Mouse (Mus musculus) midbrain, embryonic 15.5 days (tissue): ENCODE data around the gene Zfp553. TPM values are rescaled to one million over a fixed set of nuclear protein-coding genes. Genes with fewer than 3 reads are reported as not detected.

Experiments used
- ATAC-seq: fragments of 200-750 bp; cut with Nextera tagmentation; replicated peaks from 2 replicates; pipeline ENCODE4 v1.8.0; 2017; ENCODE audit warnings: moderate TSS enrichment
- H3K27ac ChIP-seq: fragments of 300-500 bp; sonication (generic); 2 replicates; pipeline ENCODE4 v1.5.1; 2015; ENCODE audit warnings: mild to moderate bottlenecking, inconsistent platforms
- H3K27me3 ChIP-seq: fragments of 300-500 bp; sonication (generic); replicated peaks from 2 replicates; pipeline ENCODE4 v1.6.1; 2015; ENCODE audit warnings: inconsistent platforms
- H3K36me3 ChIP-seq: fragments of 300-500 bp; sonication (generic); replicated peaks from 2 replicates; pipeline ENCODE4 v1.6.1; 2015; ENCODE audit warnings: inconsistent platforms
- H3K4me1 ChIP-seq: fragments of 300-500 bp; sonication (generic); 2 replicates; pipeline ENCODE4 v1.6.1; 2015; ENCODE audit warnings: inconsistent platforms
- H3K4me2 ChIP-seq: fragments of 300-500 bp; sonication (generic); 2 replicates; pipeline ENCODE4 v1.6.1; 2015; ENCODE audit warnings: inconsistent platforms, mild to moderate bottlenecking, moderate library complexity
- H3K4me3 ChIP-seq: fragments of 300-500 bp; sonication (generic); 2 replicates; pipeline ENCODE4 v1.5.1; 2015; ENCODE audit warnings: mild to moderate bottlenecking, inconsistent platforms
- H3K9ac ChIP-seq: fragments of 300-500 bp; sonication (generic); 2 replicates; pipeline ENCODE4 v1.6.1; 2015; ENCODE audit warnings: mild to moderate bottlenecking, inconsistent platforms
- H3K9me3 ChIP-seq: fragments of 300-500 bp; sonication (generic); 2 replicates; pipeline ENCODE4 v1.6.1; 2016; ENCODE audit warnings: inconsistent platforms
- whole genome bisulfite sequencing: fragments of 180-500 bp; shearing (Covaris S2); methylation state at CpG from one replicate; pipeline ENCODE4 v1.1.7; 2015; ENCODE audit warnings: mixed read lengths; 5-methylcytosine and 5-hydroxymethylcytosine counted together
- polyA plus RNA-seq: library from polyadenylated mRNA; unstranded; fragments of >200 nt; fragmentation: Nextera tagmentation; extraction: Ambion mirVana; gene quantifications from 2 replicates; pipeline ENCODE4 v1.2.1, GENCODE M21; 2015

The Zfp553 gene
- polyA plus RNA-seq, 1 experiment from 2014 or later = 64.1 TPM

DNA sequence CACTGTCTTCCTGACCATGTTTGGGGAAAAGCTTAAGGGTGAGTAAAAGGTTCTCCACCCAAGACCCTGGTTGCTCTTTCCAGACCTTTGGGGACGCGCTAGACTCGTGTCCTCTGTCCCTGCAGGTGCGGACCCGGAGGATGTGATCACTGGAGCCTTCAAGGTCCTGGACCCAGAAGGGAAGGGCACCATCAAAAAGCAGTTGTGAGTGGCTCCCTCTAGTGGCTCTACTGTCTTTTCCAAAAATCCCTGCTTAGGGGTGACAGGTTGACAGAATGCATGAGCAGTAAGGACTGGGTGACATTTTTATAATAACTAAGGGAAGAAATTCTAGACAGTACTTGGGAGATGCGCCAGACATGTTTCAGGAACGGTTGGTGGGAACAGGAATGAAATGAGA is 19.4 kb upstream of the Zfp553 start:
- peaks cover 16% of the 10 kb centered on the region for H3K4me1 ChIP-seq
- no peak for ATAC-seq
- no peaks in the 10 kb centered on the region for H3K36me3 ChIP-seq
- no peak overlapping the region for H3K9ac ChIP-seq
- H3K4me2 ChIP-seq = no peak overlapping the region
- H3K27me3 ChIP-seq = 0 out of 2 replicates have a peak, but pooled peaks cover 4% of the 10 kb centered on the region
- no peak overlapping the region for H3K4me3 ChIP-seq
- H3K9me3 ChIP-seq = no peaks in the 10 kb centered on the region
- WGBS = 42% methylated on average over 7 of the region's 7 CpGs
- no peak overlapping the region for H3K27ac ChIP-seq

DNA sequence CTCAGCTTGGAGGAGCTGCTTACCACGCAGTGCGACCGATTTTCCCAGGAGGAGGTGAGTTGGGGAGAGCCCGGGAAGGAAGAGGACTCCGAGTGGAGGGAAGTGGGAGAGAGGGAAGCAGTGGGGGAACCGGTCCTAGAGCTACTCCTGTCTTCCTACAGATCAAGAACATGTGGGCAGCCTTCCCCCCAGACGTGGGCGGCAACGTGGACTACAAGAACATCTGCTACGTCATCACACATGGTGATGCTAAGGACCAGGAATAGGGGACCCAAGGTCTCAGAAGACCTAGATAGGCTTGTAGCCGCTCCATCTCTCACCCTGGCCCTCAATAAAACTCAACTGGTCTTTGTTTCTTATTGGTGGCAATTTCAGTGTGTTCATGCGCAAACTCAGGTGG is 18.9 kb upstream of the Zfp553 start:
- Histone ChIP-seq H3K4me1 (peaks cover 16% of the 10 kb centered on the region), H3K4me3 (no peak overlapping the region), H3K27ac (no peak overlapping the region), H3K36me3 (no peaks in the 10 kb centered on the region), H3K27me3 (0 out of 2 replicates have a peak, but pooled peaks cover 4% of the 10 kb centered on the region), H3K9ac (no peak overlapping the region), H3K4me2 (no peak overlapping the region), H3K9me3 (no peaks in the 10 kb centered on the region)
- WGBS = 57% methylated on average over 12 of the region's 12 CpGs
- ATAC-seq = no peak

DNA sequence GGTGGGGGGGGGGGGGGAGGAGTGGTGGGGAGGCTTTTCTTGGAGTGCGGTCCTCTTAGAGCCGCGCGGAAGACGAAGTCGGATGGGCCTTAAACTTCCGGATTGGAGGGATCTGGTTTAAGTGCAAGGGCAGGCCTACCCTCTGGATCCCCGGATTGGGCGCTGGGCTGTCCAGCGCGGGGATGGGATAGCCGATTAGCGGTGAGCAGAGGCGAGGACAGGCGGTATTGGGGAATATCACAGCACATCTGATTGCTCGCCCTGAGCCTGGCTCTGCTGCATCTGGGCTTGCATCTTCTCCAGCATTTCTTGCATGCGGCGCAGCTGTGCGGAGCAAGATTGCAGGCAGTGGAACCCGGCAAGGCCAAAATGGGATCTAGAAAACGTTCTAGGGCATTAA is 18.3 kb upstream of the Zfp553 start:
- ATAC-seq = no peak
- H3K4me2 ChIP-seq = 0 out of 2 replicates have a peak overlapping the region, but pooled peaks have one; percentile 47
- peaks cover 12% of the 10 kb centered on the region for H3K4me1 ChIP-seq
- 35% methylated on average over 21 of the region's 21 CpGs for WGBS
- no peak overlapping the region for H3K27ac ChIP-seq
- H3K36me3 ChIP-seq = no peaks in the 10 kb centered on the region
- no peak overlapping the region for H3K4me3 ChIP-seq
- H3K27me3 ChIP-seq = 0 out of 2 replicates have a peak, but pooled peaks cover 4% of the 10 kb centered on the region
- no peaks in the 10 kb centered on the region for H3K9me3 ChIP-seq
- H3K9ac ChIP-seq = no peak overlapping the region

DNA sequence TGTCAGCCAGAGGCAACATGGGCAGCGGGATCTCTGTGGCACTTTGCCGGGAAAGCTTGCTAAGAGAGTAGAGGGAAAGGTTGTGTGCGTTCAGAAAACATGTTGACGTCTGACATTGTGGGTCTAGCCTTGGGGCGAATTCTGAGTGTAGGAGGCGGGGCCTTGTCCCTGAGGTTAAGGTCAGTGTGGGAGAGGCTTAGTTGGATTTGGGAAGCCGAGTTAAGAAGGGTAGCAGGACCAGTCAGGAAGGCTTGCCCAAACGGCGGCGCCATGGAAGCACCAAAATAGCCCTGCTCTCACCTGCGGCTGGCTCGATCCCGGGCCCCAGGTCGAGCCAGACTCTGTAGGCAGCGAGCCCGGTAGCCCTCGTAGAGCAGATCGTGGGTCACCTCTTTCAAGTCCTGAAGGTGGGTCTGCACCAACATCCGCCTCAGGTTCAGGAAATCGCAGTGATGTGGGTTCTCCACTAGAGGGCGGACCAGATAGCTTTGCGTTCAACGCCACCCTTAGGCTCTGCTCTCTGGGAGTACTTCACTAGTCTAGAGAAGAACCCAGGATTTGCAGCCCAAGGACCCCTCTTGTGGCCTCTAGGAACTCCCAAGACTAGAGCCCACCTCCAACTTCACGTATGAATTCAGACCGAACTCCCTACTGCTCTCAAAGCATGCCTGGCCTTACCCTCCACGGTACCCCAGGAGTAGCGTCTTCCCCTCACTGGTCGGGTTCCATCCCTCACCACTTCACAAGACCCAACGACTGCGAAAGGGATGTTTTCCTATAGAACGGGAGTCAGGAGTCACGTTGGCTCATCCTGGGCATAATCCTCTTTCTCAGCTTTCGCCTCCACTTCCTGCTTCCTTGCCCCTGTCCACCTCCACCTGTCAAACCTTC is 17.6 kb upstream of the Zfp553 start:
- ATAC-seq = no peak
- H3K4me1 ChIP-seq = peaks cover 7% of the 10 kb centered on the region; the same call in 1 of the 2 replicates
- H3K27ac ChIP-seq = no peak overlapping the region
- WGBS = 30% methylated on average over 33 of the region's 33 CpGs
- H3K27me3 ChIP-seq = 0 out of 2 replicates have a peak, but pooled peaks cover 4% of the 10 kb centered on the region
- H3K4me3 ChIP-seq = peak overlapping the region; percentile 21; the same call in 1 of the 2 replicates
- H3K4me2 ChIP-seq = peak overlapping the region; percentile 47
- H3K9me3 ChIP-seq = no peaks in the 10 kb centered on the region
- H3K36me3 ChIP-seq = no peaks in the 10 kb centered on the region
- 0 out of 2 replicates have a peak overlapping the region, but pooled peaks have one; percentile 10 for H3K9ac ChIP-seq

DNA sequence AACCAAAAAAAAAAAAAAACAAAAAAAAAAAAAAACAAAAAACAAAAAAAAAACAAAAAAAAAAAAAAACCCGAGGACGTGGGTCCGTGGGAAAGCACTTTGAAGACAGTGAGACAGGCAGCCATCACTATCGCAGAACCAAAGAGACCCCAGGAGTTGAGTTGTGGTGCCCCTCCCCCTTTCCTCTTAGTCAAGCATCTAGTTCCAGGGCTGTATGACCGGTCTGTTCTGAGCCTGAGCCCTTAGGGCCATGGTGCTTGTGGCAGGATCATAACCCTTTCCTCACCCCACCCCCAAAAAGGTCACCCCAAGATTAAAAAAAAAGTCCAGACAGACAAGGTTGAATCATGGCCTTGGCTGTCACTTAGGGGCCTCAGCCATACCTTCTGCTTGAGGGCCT is 16.6 kb upstream of the Zfp553 start:
- H3K27me3 ChIP-seq = 0 out of 2 replicates have a peak, but pooled peaks cover 4% of the 10 kb centered on the region
- WGBS = 78% methylated on average over 5 of the region's 5 CpGs
- H3K36me3 ChIP-seq = no peaks in the 10 kb centered on the region
- no peak for ATAC-seq
- no peak overlapping the region for H3K4me3 ChIP-seq
- no peak overlapping the region for H3K9ac ChIP-seq
- peaks cover 7% of the 10 kb centered on the region; the same call in 1 of the 2 replicates for H3K4me1 ChIP-seq
- H3K4me2 ChIP-seq = no peak overlapping the region
- H3K27ac ChIP-seq = no peak overlapping the region
- H3K9me3 ChIP-seq = no peaks in the 10 kb centered on the region

DNA sequence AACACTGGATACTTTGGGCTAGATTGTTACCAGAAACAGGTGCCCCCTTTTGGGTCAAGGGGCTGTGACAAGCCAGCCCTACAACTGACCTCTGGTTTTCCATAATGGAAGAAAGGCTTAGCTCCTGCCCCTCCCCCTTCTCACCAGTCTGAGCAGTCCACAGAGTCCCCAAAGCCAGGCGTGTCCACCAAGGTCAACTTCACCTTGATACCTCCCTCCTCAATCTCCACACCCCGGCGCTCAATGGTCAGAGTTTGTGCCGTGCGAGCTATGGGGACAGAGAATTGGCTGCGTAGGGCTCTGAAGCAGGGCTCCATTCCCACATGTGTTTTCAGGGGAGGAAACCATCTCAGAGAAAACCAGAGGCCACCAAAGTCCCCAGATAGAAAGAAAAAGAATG is 15.4 kb upstream of the Zfp553 start:
- Histone ChIP-seq H3K4me3 (no peak overlapping the region), H3K4me2 (no peak overlapping the region)
- 88% methylated on average over 6 of the region's 6 CpGs for WGBS

DNA sequence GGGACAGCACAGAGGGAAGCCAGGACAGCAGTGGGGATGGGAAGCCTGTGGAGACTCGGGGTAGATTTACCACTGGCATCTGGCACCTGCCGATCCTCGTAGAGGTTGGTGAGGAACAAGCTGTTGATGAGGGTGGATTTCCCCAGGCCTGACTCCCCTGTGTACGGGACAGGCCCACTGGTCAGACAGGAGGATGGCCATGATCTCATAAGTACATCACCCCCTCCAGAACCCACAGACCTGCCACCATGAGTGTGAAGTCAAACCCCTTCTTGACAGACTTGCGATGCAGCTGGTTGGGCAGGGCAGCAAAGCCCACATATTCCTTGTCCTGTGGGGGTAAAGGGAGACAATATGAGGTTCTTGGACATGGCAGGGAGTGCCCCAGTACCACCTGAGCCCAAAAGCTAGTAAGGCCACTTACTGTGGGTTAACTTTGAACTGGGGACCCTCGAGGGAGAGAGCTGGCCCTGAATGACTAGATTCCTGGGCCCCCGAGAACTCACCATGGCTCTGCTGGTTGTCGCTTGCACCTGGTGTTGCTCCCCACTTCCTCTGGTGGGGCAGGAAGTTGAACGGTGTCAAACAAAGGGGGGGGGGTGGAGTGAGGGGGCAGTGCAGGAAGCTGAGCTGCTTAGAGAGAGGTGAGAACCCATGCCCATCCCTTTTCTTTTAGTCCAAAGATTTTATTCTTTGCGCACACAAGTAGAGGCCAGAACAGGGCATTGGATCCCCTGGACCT is 14.8 kb upstream of the Zfp553 start:
- Histone ChIP-seq H3K36me3 (no peaks in the 10 kb centered on the region), H3K9me3 (no peaks in the 10 kb centered on the region), H3K9ac (no peak overlapping the region), H3K4me2 (no peak overlapping the region), H3K4me1 (peaks cover 7% of the 10 kb centered on the region; the same call in 1 of the 2 replicates), H3K4me3 (no peak overlapping the region), H3K27ac (no peak overlapping the region), H3K27me3 (0 out of 2 replicates have a peak, but pooled peaks cover 4% of the 10 kb centered on the region)
- no peak for ATAC-seq
- WGBS = 82% methylated on average over 10 of the region's 10 CpGs

More for the DNA sequence above, 15.4 kb upstream of the Zfp553 start:
- Histone ChIP-seq H3K9me3 (no peaks in the 10 kb centered on the region), H3K27ac (no peak overlapping the region), H3K27me3 (0 out of 2 replicates have a peak, but pooled peaks cover 4% of the 10 kb centered on the region), H3K9ac (no peak overlapping the region), H3K4me1 (peaks cover 7% of the 10 kb centered on the region; the same call in 1 of the 2 replicates), H3K36me3 (no peaks in the 10 kb centered on the region)
- no peak for ATAC-seq

DNA sequence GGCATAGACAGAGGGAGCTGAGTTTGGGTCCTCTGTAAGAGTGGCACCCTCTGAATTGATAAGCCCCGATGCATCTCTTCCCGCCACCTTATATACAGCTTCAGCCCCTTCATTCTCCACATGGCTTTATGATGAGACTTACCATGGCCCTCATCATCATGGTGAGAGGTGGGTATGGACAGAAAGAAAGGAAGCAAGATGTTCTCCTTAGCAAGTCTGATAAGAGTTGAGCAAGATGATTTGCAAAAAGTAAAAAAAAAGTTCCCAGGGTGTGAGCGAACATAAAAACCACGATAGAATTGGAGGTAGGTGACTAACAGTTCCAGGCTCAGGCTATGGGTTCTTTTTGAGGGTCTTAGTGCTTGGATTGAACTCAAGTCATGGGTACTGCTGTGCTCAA is 14.2 kb upstream of the Zfp553 start:
- Histone ChIP-seq H3K4me3 (no peak overlapping the region), H3K4me1 (peaks cover 7% of the 10 kb centered on the region; the same call in 1 of the 2 replicates), H3K36me3 (no peaks in the 10 kb centered on the region), H3K9ac (no peak overlapping the region), H3K27me3 (0 out of 2 replicates have a peak, but pooled peaks cover 4% of the 10 kb centered on the region), H3K4me2 (no peak overlapping the region), H3K27ac (no peak overlapping the region), H3K9me3 (no peaks in the 10 kb centered on the region)
- WGBS = 95% methylated on average over 4 of the region's 4 CpGs
- ATAC-seq = no peak

DNA sequence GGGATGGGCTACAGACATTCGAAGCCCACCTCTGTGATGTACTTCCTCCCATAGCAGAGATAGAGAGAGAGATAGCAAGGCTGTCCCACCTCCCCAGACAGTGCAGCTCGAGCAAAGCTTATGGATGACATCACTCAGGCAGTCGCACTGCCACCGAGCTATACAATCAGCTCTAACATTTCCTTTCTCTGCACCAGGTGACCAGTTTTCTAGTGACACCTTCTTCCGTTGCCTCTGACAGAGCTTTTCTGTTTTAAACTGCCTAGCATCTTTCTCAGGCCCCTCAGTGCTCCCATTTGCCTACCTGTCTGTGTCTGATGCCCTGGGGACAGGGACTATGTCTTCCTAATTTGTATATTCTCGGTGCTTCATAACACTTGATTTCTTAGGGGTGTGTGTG is 12.4 kb upstream of the Zfp553 start:
- WGBS = 84% methylated on average over 6 of the region's 6 CpGs
- no peak for ATAC-seq
- Histone ChIP-seq H3K4me1 (no peaks in the 10 kb centered on the region), H3K27ac (no peak overlapping the region), H3K36me3 (no peaks in the 10 kb centered on the region), H3K4me3 (no peak overlapping the region), H3K9me3 (no peaks in the 10 kb centered on the region), H3K9ac (no peak overlapping the region), H3K4me2 (no peak overlapping the region), H3K27me3 (no peaks in the 10 kb centered on the region)

DNA sequence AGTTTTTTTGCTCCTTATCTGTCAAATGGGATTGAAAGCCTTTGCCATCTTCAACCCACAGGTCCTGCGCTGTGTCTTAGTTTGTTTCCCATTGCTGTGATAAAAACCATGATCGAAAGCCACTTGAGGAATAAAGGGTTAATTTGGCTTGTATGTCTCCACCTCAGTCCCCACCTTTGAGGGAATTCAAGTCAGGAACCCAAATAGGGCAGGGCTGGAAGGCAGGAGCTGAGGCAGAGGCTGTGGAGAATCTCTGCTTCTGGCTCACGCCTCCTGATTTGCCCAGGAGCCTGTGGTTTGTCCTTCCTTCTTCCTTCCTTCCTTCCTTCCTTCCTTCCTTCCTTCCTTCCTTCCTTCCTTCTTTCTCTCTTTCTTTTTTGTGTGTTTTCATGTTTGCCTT is 9.8 kb upstream of the Zfp553 start:
- no peaks in the 10 kb centered on the region for H3K36me3 ChIP-seq
- no peaks in the 10 kb centered on the region for H3K9me3 ChIP-seq
- no peaks in the 10 kb centered on the region for H3K4me1 ChIP-seq
- H3K27ac ChIP-seq = no peak overlapping the region
- no peak for ATAC-seq
- 96% methylated on average over 3 of the region's 3 CpGs for WGBS
- no peak overlapping the region for H3K4me2 ChIP-seq
- H3K4me3 ChIP-seq = no peak overlapping the region
- H3K27me3 ChIP-seq = no peaks in the 10 kb centered on the region
- no peak overlapping the region for H3K9ac ChIP-seq

DNA sequence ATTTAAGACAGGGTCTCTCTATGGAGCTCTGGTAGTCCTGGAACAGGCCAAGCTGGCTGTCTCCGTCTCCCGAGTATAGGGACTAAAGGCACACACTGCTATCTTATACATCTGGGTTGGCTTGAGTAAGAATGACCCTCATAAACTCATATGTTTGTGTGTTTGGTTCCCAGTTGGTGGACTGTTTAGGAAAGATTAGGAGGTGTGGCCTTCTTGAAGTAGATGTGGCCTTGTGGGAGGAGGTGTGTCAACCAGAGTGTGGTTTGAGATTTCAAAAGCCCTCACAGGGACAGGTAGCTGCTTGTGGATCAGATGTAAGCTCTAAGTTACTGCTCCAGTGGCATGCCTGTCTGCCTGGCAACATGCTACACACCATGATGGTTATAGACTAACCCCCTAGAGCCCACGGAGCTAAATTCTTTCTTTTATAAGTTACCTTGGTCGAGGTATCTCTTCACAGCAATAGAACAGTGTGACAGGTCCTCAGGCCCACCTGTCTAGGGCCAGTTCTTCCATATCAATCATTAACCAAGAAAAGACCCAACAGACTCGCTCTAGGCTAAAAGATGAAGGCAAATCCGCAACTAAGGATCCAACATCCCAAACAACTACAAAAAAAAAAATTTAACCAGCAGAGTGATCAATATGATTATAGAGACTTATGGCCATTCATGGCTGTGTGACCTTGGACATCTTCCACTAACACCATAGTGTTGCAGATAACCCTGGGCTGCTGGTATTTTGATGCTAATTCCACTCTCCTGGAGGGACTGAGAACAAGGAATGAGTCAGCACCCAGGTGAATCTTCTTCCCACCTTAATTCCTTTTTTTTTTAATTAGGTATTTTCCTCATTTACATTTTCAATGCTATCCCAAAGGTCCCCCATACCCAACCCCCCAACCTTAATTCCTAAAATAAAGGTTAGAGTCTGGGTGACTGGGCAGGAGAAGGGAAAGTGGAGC is 9.1 kb upstream of the Zfp553 start:
- no peak for ATAC-seq
- H3K27me3 ChIP-seq = no peaks in the 10 kb centered on the region
- no peak overlapping the region for H3K9ac ChIP-seq
- H3K4me1 ChIP-seq = no peaks in the 10 kb centered on the region
- no peak overlapping the region for H3K4me3 ChIP-seq
- no peaks in the 10 kb centered on the region for H3K9me3 ChIP-seq
- H3K27ac ChIP-seq = no peak overlapping the region
- WGBS = 88% methylated on average over 6 of the region's 6 CpGs
- H3K36me3 ChIP-seq = no peaks in the 10 kb centered on the region
- H3K4me2 ChIP-seq = no peak overlapping the region
